Mouse (Mus musculus) midbrain, embryonic 14.5 days (tissue): ENCODE measurements around the gene Jup. TPM values are rescaled to one million over a fixed set of nuclear protein-coding genes. Genes with fewer than 3 reads are reported as not detected.

Source experiments
- ATAC-seq: fragments of 200-750 bp; cut with Nextera tagmentation; 2 replicates; pipeline ENCODE4 v1.8.0; 2017; ENCODE audit warnings: moderate number of reproducible peaks, moderate library complexity; ENCODE audit not compliant: low FRiP score, low TSS enrichment
- DNase-seq: peaks from one replicate; pipeline ENCODE4 v3.0.0-alpha.2; 2015
- H3K27ac ChIP-seq: fragments of 300-500 bp; sonication (generic); replicated peaks from 2 replicates; pipeline ENCODE4 v1.5.1; 2014; ENCODE audit warnings: mild to moderate bottlenecking, low read depth, low read length, moderate library complexity
- H3K27me3 ChIP-seq: fragments of 300-500 bp; sonication (generic); 2 replicates; pipeline ENCODE4 v1.6.1; 2014; ENCODE audit warnings: low read length, control low read depth, mixed read lengths; ENCODE audit not compliant: control insufficient read depth, insufficient read depth
- H3K36me3 ChIP-seq: fragments of 300-500 bp; sonication (generic); 2 replicates; pipeline ENCODE4 v1.6.1; 2014; ENCODE audit warnings: low read length, control low read depth; ENCODE audit not compliant: control insufficient read depth, insufficient read depth
- H3K4me1 ChIP-seq: fragments of 300-500 bp; sonication (generic); 2 replicates; pipeline ENCODE4 v1.6.1; 2014; ENCODE audit warnings: mild to moderate bottlenecking, antibody characterized with exemption, low read length, control low read depth; ENCODE audit not compliant: control insufficient read depth, insufficient read depth
- H3K4me2 ChIP-seq: fragments of 300-500 bp; sonication (generic); 2 replicates; pipeline ENCODE4 v1.6.1; 2014; ENCODE audit warnings: mild to moderate bottlenecking, low read length, moderate library complexity
- H3K4me3 ChIP-seq: fragments of 300-500 bp; sonication (generic); replicated peaks from 2 replicates; pipeline ENCODE4 v1.5.1; 2014; ENCODE audit warnings: low read depth, low read length
- H3K9ac ChIP-seq: fragments of 300-500 bp; sonication (generic); replicated peaks from 2 replicates; pipeline ENCODE4 v1.6.1; 2014; ENCODE audit warnings: mild to moderate bottlenecking, low read length, moderate library complexity
- H3K9me3 ChIP-seq: fragments of 300-500 bp; sonication (generic); 2 replicates; pipeline ENCODE4 v1.6.1; 2016; ENCODE audit warnings: low read length, control low read depth, mixed read lengths; ENCODE audit not compliant: control insufficient read depth
- WGBS: fragments of 180-500 bp; shearing (Covaris S2); extraction: QIAGEN DNeasy Blood & Tissue Kit; methylation state at CpG from one replicate; pipeline ENCODE4 v1.1.7; 2014; 5-methylcytosine and 5-hydroxymethylcytosine counted together
- polyA plus RNA-seq: library from polyadenylated mRNA; unstranded; fragments of >200 nt; fragmentation: Nextera tagmentation; extraction: Ambion mirVana; gene quantifications from 2 replicates; pipeline ENCODE4 v1.2.1, GENCODE M21; 2014

Jup gene
- polyA plus RNA-seq, 1 experiment from 2014 or later: 70.0 TPM

- H3K36me3 ChIP-seq: 0 out of 2 replicates have a peak, but pooled peaks cover 8% of the 10 kb centered on the region
- no peaks in the 10 kb centered on the region for H3K9me3 ChIP-seq
- H3K27ac ChIP-seq: no peak overlapping the region
- peaks cover 10% of the 10 kb centered on the region for H3K4me1 ChIP-seq
- no peak overlapping the region for H3K9ac ChIP-seq
- WGBS: 86% methylated on average over 11 of the region's 11 CpGs
- H3K27me3 ChIP-seq: peaks cover 19% of the 10 kb centered on the region
- H3K4me3 ChIP-seq: no peak overlapping the region
- DNase-seq: no peak
- no peak for ATAC-seq
- H3K4me2 ChIP-seq: no peak overlapping the region
These were observed 14.2 kb upstream of the Jup start for GRCm38 (mm10) chr11:100411736-100412135.

GRCm38 (mm10) chr11:100409686-100410085 lies 12.1 kb upstream of the Jup start:
- H3K27ac ChIP-seq: no peak overlapping the region
- H3K4me3 ChIP-seq: no peak overlapping the region
- WGBS: 75% methylated on average over 3 of the region's 3 CpGs
- peaks cover 3% of the 10 kb centered on the region; the same call in 1 of the 2 replicates for H3K27me3 ChIP-seq
- no peak for ATAC-seq
- peaks cover 10% of the 10 kb centered on the region for H3K4me1 ChIP-seq
- no peak for DNase-seq
- no peak overlapping the region for H3K4me2 ChIP-seq
- no peaks in the 10 kb centered on the region for H3K9me3 ChIP-seq
- no peak overlapping the region for H3K9ac ChIP-seq
- 0 out of 2 replicates have a peak, but pooled peaks cover 8% of the 10 kb centered on the region for H3K36me3 ChIP-seq

GRCm38 (mm10) chr11:100408835-100409462 lies 11.4 kb upstream of the Jup start:
- H3K27ac ChIP-seq: no peak overlapping the region
- 94% methylated on average over 12 of the region's 12 CpGs for WGBS
- H3K4me3 ChIP-seq: no peak overlapping the region
- ATAC-seq (no peak), DNase-seq (no peak)
- no peaks in the 10 kb centered on the region for H3K9me3 ChIP-seq
- no peak overlapping the region for H3K4me2 ChIP-seq
- H3K9ac ChIP-seq: no peak overlapping the region
- H3K36me3 ChIP-seq: 0 out of 2 replicates have a peak, but pooled peaks cover 8% of the 10 kb centered on the region
- peaks cover 9% of the 10 kb centered on the region for H3K4me1 ChIP-seq
- H3K27me3 ChIP-seq: peaks cover 3% of the 10 kb centered on the region; the same call in 1 of the 2 replicates

GRCm38 (mm10) chr11:100408076-100408834 lies 10.7 kb upstream of the Jup start:
- 48% methylated on average over 10 of the region's 10 CpGs for WGBS
- no peak for ATAC-seq
- no peak overlapping the region for H3K4me2 ChIP-seq

GRCm38 (mm10) chr11:100406995-100407705 lies 9.6 kb upstream of the Jup start:
- ATAC-seq (no peak), DNase-seq (no peak)
- whole genome bisulfite sequencing: 92% methylated on average over 5 of the region's 5 CpGs
- 0 out of 2 replicates have a peak, but pooled peaks cover 8% of the 10 kb centered on the region for H3K36me3 ChIP-seq
- H3K9ac ChIP-seq: no peak overlapping the region
- no peak overlapping the region for H3K27ac ChIP-seq
- 0 out of 2 replicates have a peak, but pooled peaks cover 7% of the 10 kb centered on the region for H3K4me1 ChIP-seq
- H3K9me3 ChIP-seq: no peaks in the 10 kb centered on the region
- no peak overlapping the region for H3K4me2 ChIP-seq
- H3K27me3 ChIP-seq: no peaks in the 10 kb centered on the region
- H3K4me3 ChIP-seq: no peak overlapping the region

More at GRCm38 (mm10) chr11:100408076-100408834, 10.7 kb upstream of the Jup start:
- H3K4me1 ChIP-seq: peaks cover 9% of the 10 kb centered on the region
- H3K4me3 ChIP-seq: no peak overlapping the region
- H3K9me3 ChIP-seq: no peaks in the 10 kb centered on the region
- H3K27ac ChIP-seq: no peak overlapping the region
- 0 out of 2 replicates have a peak, but pooled peaks cover 8% of the 10 kb centered on the region for H3K36me3 ChIP-seq
- peak; percentile 77 for DNase-seq
- no peak overlapping the region for H3K9ac ChIP-seq
- H3K27me3 ChIP-seq: peaks cover under 1% of the 10 kb centered on the region; the same call in 1 of the 2 replicates

GRCm38 (mm10) chr11:100406273-100406672 lies 8.7 kb upstream of the Jup start:
- Histone ChIP-seq H3K4me2 (no peak overlapping the region), H3K27me3 (no peaks in the 10 kb centered on the region), H3K4me3 (no peak overlapping the region), H3K36me3 (0 out of 2 replicates have a peak, but pooled peaks cover 8% of the 10 kb centered on the region), H3K27ac (no peak overlapping the region), H3K4me1 (0 out of 2 replicates have a peak, but pooled peaks cover 7% of the 10 kb centered on the region), H3K9me3 (no peaks in the 10 kb centered on the region), H3K9ac (no peak overlapping the region)
- no peak for ATAC-seq
- WGBS: 82% methylated on average over 8 of the region's 8 CpGs
- DNase-seq: no peak

GRCm38 (mm10) chr11:100404456-100405074 lies 7.0 kb upstream of the Jup start:
- Histone ChIP-seq H3K9ac (no peak overlapping the region), H3K27ac (no peak overlapping the region), H3K36me3 (0 out of 2 replicates have a peak, but pooled peaks cover 5% of the 10 kb centered on the region), H3K4me1 (0 out of 2 replicates have a peak, but pooled peaks cover 7% of the 10 kb centered on the region), H3K9me3 (no peaks in the 10 kb centered on the region), H3K27me3 (no peaks in the 10 kb centered on the region), H3K4me2 (no peak overlapping the region), H3K4me3 (no peak overlapping the region)
- DNase-seq (no peak), ATAC-seq (no peak)
- WGBS: 75% methylated on average over 3 of the region's 3 CpGs
